9 mouse cellular contexts compared by ENCODE assay signal in genomic region chr7:139187277-139187676, GRCm38 (mm10). TPM values are rescaled to one million over a fixed set of nuclear protein-coding genes. Genes with fewer than 3 reads are reported as not detected.
A peak's percentile ranks its signal among the peaks of the same experiment; 100 is the strongest.
DNase-seq lines count a peak whose midpoint lies in the region; ATAC-seq lines count a peak whose summit lies in the region.
"Had no signal": no experiment of that assay in that cellular context is flagged by ENCODE, and none has a peak within 500 bp of the region (broad histone marks: within the 10 kb centered on the region; RNA-seq: fewer than 3 reads in every experiment).

No protein-coding gene starts in this region.

- WGBS in heart, embryonic 14.5 days = 37% methylated on average over 7 of the region's 7 CpGs
- 33% methylated on average over 7 of the region's 7 CpGs for WGBS in embryonic facial prominence, embryonic 10.5 days
- 37% methylated on average over 7 of the region's 7 CpGs for WGBS in hindbrain, embryonic 15.5 days
- WGBS in midbrain, embryonic 16.5 days = 30% methylated on average over 7 of the region's 7 CpGs

- peaks cover 4 to 8% of the 10 kb centered on the region in 2 experiments; a peak in 3 of 4 replicates for H3K4me1 ChIP-seq in heart, embryonic 14.5 days (ENCODE audit: control insufficient read depth in 2 of 2, insufficient read depth in 2 of 2, low read length in 2 of 2)
- peaks cover 12% of the 10 kb centered on the region for H3K4me1 ChIP-seq in embryonic facial prominence, embryonic 10.5 days
- peaks cover 25% of the 10 kb centered on the region for H3K4me1 ChIP-seq in hindbrain, embryonic 15.5 days (replicated peaks)
- H3K4me1 ChIP-seq in midbrain, embryonic 16.5 days (ENCODE audit: control insufficient read depth, insufficient read depth, low read length) = peaks cover 11% of the 10 kb centered on the region

- ATAC-seq in heart, embryonic 14.5 days (ENCODE audit: insufficient number of reproducible peaks, insufficient read depth, low FRiP score, low read depth) = no peak
- ATAC-seq in hindbrain, embryonic 15.5 days (ENCODE audit: low FRiP score, low read depth) = no peak
- no peak for ATAC-seq in midbrain, embryonic 16.5 days

- DNase-seq in heart, postnatal 36 days = no peak
- DNase-seq in embryonic facial prominence, embryonic 10.5 days (ENCODE audit: low spot score) = peak; percentile 16
- no peak for DNase-seq in spleen, adult 18-20 months
- no peak for DNase-seq in embryo, embryonic 11 days
- DNase-seq in left cerebral cortex, adult 11 months (ENCODE audit: low spot score) = no peak

- H3K4me3 ChIP-seq in heart, embryonic 14.5 days (ENCODE audit: control insufficient read depth in 1 of 2, insufficient read depth in 1 of 2, low read depth in 1 of 2, low read length in 2 of 2) = peak overlapping the region; percentile 52 to 69
- peak overlapping the region; percentile 77 for H3K4me3 ChIP-seq in embryonic facial prominence, embryonic 10.5 days
- H3K4me3 ChIP-seq in hindbrain, embryonic 15.5 days = peak overlapping the region; percentile 83
- H3K4me3 ChIP-seq in midbrain, embryonic 16.5 days (ENCODE audit: low read depth, low read length) = peak overlapping the region; percentile 69

- no peaks in the 10 kb centered on the region for H3K9me3 ChIP-seq in heart, embryonic 14.5 days (ENCODE audit: control insufficient read depth, low read length)
- H3K9me3 ChIP-seq in embryonic facial prominence, embryonic 10.5 days = peaks cover 10% of the 10 kb centered on the region
- H3K9me3 ChIP-seq in hindbrain, embryonic 15.5 days = no peaks in the 10 kb centered on the region
- no peaks in the 10 kb centered on the region for H3K9me3 ChIP-seq in midbrain, embryonic 16.5 days (replicated peaks; ENCODE audit: control insufficient read depth, low read length, poor library complexity, severe bottlenecking)

- H3K27me3 ChIP-seq in heart, embryonic 14.5 days (ENCODE audit: control insufficient read depth, insufficient read depth, low read length) = peaks cover 49% of the 10 kb centered on the region
- H3K27me3 ChIP-seq in embryonic facial prominence, embryonic 10.5 days (replicated peaks; ENCODE audit: low read depth, poor library complexity, severe bottlenecking) = peaks cover 72% of the 10 kb centered on the region
- H3K27me3 ChIP-seq in hindbrain, embryonic 15.5 days = peaks cover 6% of the 10 kb centered on the region
- H3K27me3 ChIP-seq in midbrain, embryonic 16.5 days (ENCODE audit: control insufficient read depth, insufficient read depth, low read depth, low read length) = peaks cover 7% of the 10 kb centered on the region

- H3K36me3 ChIP-seq in heart, embryonic 14.5 days (ENCODE audit: control insufficient read depth, insufficient read depth, low read length) = no peaks in the 10 kb centered on the region
- H3K36me3 ChIP-seq in embryonic facial prominence, embryonic 10.5 days (replicated peaks) = no peaks in the 10 kb centered on the region
- no peaks in the 10 kb centered on the region for H3K36me3 ChIP-seq in hindbrain, embryonic 15.5 days
- H3K36me3 ChIP-seq in midbrain, embryonic 16.5 days (ENCODE audit: control insufficient read depth, insufficient read depth, low read length) = no peaks in the 10 kb centered on the region

- H3K4me2 ChIP-seq in heart, embryonic 14.5 days (ENCODE audit: low read length) = peak overlapping the region; percentile 100
- peak overlapping the region; percentile 96 for H3K4me2 ChIP-seq in hindbrain, embryonic 15.5 days
- H3K4me2 ChIP-seq in midbrain, embryonic 16.5 days (ENCODE audit: low read length) = peak overlapping the region; percentile 65

- no peak overlapping the region for H3K27ac ChIP-seq in heart, embryonic 14.5 days (replicated peaks in 1 of 2; ENCODE audit: control insufficient read depth in 1 of 2, insufficient read depth in 1 of 2, low read depth in 2 of 2, low read length in 2 of 2)
- no peak overlapping the region for H3K27ac ChIP-seq in embryonic facial prominence, embryonic 10.5 days (replicated peaks)
- no peak overlapping the region for H3K27ac ChIP-seq in hindbrain, embryonic 15.5 days (replicated peaks)
- H3K27ac ChIP-seq in midbrain, embryonic 16.5 days (ENCODE audit: low read length) = no peak overlapping the region

- no peak overlapping the region for H3K9ac ChIP-seq in heart, embryonic 14.5 days (ENCODE audit: low read length)
- peak overlapping the region; percentile 80; the same call in 1 of the 2 replicates for H3K9ac ChIP-seq in hindbrain, embryonic 15.5 days
- peak overlapping the region; percentile 76 for H3K9ac ChIP-seq in midbrain, embryonic 16.5 days (ENCODE audit: low read depth, low read length)

- intact Hi-C loops in heart, postnatal 36 days (cut with DNase I) = loop anchor here (5.0 kb wide), 1 partner anchor 40 kb away; no protein-coding TSS in a partner anchor

RNA-seq across cellular contexts. Expression of gene Lrrc27, which starts 25.5 kb away (rescaled TPM):
- polyA plus RNA-seq in heart, embryonic 14.5 days (2014; fragmentation: Nextera tagmentation; extraction: Ambion mirVana) = 2.7 and 4.8 TPM in 2 replicates
- 10 to 100 TPM; 17.0 to 22.3 TPM for total RNA-seq in heart, postnatal 36 days (2021)
- polyA plus RNA-seq in embryonic facial prominence, embryonic 10.5 days (2016; fragmentation: Nextera tagmentation; extraction: Ambion mirVana) = 4.4 and 4.6 TPM in 2 replicates
- 3.9 and 8.0 TPM in 2 replicates for polyA plus RNA-seq in hindbrain, embryonic 15.5 days (2015; fragmentation: Nextera tagmentation; extraction: Ambion mirVana)
- 6.2 and 7.0 TPM in 2 replicates for polyA plus RNA-seq in midbrain, embryonic 16.5 days (2015; fragmentation: Nextera tagmentation; extraction: Ambion mirVana)

RNA-seq across cellular contexts. Expression of gene Stk32c, which starts 25.8 kb away (rescaled TPM):
- polyA plus RNA-seq in heart, embryonic 14.5 days (2014; fragmentation: Nextera tagmentation; extraction: Ambion mirVana) = 0.19 TPM in 1 of 2 replicates, not detected in the other
- total RNA-seq in heart, postnatal 36 days (2021) = under 1 TPM; 0.60 to 0.86 TPM
- polyA plus RNA-seq in embryonic facial prominence, embryonic 10.5 days (2016; fragmentation: Nextera tagmentation; extraction: Ambion mirVana) = 0.10 and 0.12 TPM in 2 replicates
- 2.6 and 3.3 TPM in 2 replicates for polyA plus RNA-seq in hindbrain, embryonic 15.5 days (2015; fragmentation: Nextera tagmentation; extraction: Ambion mirVana)
- 3.2 and 3.7 TPM in 2 replicates for polyA plus RNA-seq in midbrain, embryonic 16.5 days (2015; fragmentation: Nextera tagmentation; extraction: Ambion mirVana)
- total RNA-seq: CH12.LX had no signal
